Mouse (Mus musculus) embryo, embryonic 10.5 days (tissue): Measurements from ENCODE around the gene Cdkl3.
A peak's percentile ranks its signal among the peaks of the same experiment; 100 is the strongest.

Source experiments
- DNase-seq: peaks from one replicate; pipeline ENCODE4 v3.0.0-alpha.2; 2015; ENCODE audit warnings: low spot score

Gene Cdkl3

DNA sequence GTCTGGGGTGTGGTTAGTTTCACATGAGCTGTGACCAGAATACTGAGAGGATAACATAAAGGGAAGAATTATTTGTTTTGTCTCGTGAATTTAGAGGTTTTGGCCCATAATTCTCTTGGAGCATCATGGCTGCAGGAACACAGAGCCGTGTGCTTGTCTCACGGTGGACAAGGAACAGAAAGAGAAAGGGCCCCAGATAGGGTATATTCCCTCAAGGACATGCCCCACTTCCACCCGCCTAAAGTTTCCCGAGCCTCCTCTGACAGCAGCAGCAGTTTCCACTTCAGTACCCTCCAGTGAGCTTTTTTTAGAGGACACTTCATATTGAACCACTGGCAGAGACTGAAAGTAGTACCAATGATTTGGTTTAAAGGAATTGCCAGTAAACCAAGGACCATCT lies 7.5 kb downstream of the Cdkl3 start:
- no peak for DNase-seq

DNA sequence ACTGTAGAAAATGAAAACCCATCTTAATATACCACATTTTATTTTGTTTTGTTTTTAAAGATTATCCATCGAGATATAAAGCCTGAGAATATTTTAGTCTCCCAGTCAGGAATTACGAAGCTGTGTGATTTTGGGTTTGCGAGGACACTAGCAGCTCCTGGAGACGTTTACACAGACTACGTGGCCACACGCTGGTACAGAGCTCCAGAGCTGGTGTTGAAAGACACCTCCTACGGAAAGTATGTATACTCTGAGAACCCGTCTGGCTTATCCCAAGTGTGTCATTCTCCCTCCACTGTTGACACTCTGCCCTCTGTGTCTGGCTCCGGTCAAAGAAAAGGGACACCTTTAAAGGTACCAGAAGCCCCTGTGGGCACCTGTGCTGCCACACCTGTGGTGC lies 14.2 kb downstream of the Cdkl3 start:
- no peak for DNase-seq

DNA sequence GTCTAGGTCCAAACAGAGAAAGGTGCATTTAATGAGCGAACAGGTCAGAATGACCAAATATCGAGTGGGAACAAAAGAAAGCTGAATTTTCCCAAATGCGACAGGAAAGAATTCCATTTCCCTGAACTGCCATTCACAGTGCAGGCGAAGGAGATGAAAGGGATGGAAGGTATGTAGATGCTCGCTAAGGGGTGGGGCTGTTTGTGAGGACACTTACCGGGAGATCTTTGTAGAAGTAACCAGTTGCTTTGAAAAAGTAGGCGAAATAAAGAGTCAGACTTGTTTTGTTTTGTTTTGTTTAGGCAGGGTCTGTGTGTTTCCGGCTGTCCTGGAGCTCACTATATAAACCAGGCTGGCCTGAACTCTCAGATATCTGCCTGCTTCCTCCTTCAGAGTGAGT lies 28.3 kb downstream of the Cdkl3 start:
- DNase-seq, result no peak

DNA sequence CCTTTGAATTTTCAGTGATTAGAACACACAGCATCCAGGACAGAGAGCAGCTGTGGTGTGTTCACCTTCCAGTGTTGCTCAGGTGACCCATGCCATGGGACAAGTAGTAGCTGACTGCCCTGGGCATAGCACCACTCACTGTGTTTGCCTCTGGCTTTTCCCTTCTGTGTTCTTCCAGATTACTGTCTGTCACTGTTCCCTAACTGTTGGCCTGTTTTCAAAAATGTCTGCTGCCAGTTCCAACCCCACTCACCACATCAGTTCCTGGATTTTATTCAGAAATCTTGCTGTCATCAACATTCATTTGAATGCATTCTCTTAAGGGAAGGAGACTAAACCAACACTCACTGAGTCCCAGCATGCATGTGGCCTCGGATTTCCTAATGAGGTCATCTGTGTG lies 29.9 kb downstream of the Cdkl3 start:
- no peak for DNase-seq

DNA sequence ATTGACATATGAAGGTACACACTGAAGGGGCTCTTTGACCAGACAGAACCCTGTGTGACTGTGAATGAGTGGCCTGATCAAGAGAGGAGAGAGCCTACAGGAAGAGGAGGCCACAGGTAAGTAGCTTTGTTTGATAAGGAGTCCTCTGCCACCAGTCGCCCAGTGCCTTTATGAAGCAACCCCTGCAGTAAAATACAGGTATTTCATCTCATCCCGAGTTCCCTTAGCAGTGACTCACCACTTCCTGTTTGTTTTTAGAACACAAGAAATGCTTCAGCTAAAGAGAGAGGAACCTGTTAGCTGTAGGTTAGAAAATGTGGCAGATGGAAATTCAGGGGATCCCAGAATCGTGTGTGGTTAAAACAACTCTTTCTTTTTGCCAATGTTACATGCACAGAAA lies 31.9 kb downstream of the Cdkl3 start:
- no peak for DNase-seq

DNA sequence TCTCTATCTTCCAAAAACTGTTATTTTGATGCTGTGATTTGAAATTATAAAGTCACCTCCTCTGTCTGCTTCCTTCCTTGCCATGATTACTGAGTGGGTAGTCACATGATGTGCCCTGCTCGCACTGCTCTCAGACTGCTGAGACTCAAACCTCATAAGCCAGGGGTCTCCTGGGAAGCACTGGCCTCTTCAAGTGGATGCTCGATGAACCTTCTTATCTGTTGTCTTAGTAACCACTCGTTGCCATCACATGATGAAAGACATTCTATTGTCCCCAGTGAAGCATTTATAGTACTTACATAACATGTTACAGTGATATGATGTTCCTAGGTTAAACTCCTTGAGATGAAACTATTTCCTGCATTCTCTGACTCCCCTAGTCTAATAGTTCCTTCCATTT lies 33.6 kb downstream of the Cdkl3 start:
- no peak for DNase-seq

DNA sequence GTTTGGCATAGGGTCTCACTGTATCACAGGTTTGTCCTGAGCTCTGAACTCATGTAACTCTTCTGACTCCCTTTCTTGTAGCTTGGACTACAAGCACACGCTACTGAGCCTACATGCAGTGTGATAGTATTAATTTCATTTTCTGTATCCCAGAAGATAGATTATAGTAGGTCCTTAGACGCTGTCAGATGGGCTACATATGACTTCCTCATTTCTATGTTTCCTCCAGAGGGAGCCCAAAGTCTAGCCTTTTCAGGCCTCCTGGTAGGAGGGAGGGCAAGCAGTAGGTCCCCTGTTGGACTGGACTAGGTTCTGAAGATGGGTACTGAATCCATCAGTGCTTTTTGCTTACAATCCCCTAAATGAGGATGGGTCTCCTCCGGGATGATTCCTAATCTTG lies 39.2 kb downstream of the Cdkl3 start:
- DNase-seq, result no peak

DNA sequence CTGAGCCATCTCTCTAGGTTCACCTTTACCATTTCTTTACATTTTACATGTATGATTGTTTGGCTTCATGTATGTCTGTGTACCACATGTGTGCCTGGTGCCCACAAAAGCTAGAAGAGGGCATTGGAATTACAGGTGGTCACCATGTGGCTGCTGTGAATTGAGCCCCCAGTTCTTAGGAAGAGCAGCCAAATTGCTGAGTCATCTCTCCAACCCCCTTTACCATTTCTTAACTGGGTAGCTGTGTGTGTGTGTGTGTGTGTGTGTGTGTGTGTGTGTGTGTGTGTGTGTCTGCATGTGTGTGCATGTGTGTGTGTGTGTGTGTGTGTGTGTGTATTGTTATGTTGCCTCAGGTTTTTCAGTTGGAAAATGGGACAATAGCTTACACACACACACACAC lies 40.1 kb downstream of the Cdkl3 start:
- DNase-seq, result no peak

DNA sequence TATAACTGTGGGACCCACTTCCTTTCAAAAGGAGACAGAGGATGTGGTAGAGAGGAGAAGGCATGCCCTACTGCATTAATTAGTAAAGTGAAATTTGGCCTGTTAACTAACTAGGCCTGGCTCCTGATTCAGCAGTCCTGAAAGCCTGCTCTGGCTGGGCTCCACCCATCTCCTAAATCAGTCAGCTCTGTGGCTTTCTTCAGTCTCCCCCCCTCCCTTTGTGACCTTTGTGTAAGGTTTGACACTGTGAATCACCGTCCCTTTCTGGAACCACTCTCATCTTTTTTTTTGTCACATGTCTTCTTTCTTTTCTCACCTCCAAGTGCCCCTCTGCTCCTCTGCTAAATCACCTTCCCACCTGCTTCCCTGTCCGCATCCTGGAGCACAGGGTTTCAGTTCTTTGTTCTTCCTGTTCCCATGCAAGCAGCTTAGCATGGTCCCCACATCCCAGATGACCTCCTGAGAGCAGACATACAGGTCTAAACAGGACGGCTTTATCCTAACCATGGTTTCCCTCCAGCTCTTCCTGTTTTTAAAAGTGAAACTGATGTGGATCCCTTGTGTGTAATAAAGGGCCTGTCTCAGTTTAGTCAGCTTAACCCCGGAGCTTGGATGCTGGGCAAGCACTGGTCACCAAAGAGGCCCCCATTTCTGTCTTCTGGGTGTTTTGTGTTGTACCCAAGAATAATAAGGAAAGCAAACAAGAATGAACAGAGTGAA lies 42.6 kb downstream of the Cdkl3 start:
- peak; percentile 14 for DNase-seq

DNA sequence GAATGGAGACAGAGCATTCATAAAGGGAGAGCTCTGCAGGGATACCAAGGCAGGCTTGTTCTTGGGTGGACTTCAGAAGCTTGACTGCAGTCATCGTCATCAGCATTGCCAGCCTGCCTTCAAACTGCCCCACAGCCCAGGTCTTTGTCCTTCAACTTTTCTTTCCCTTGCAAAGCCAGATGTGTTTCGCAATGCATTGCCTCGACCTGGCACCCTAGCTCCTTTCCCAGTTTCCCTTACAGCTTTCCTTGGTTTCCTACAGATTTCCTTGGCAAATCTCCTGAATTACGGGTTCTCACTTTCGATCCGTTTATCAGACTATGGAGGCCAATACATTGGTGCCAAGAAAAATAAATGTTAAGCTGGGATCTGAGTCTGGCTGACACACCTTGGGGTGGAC lies 49.4 kb downstream of the Cdkl3 start:
- DNase-seq, result no peak

DNA sequence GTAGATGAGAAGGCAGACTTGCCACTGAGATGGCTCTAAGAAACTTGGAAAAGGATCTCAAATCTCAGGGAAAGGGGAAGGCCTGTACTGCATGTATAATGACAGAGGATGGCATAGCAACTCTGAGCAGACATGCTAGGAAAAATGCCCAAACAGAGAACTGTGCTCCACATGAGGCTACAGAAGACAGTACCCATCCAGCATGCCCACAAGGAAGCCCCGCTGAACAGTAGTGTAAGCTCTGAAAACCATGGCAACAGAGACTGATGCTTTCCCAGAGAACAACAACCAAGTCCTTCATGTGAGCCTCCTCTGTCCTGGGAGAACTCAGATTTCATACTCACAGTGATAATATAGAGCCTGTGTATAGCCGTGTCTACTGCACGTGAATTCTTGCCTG lies 50.7 kb downstream of the Cdkl3 start:
- DNase-seq, result no peak

DNA sequence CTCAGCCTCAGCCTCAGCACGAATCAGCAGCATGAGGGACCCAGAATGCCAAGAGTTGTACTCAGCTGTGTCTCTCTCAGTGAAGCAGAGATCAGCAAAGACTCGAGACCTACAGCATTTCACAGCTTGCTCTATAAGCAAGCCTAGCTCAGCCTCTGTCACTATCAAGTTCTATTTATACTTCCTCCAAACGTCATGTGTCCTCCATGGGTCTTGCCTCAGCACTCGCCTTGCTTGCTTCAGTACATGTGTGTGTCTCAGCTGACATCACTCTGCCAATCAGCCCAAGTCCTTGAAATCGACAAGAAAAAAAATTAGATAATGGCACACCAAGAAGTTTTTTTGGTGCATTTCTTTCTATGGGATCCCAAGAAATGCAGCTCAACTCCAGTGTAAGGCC lies 52.2 kb downstream of the Cdkl3 start:
- no peak for DNase-seq

DNA sequence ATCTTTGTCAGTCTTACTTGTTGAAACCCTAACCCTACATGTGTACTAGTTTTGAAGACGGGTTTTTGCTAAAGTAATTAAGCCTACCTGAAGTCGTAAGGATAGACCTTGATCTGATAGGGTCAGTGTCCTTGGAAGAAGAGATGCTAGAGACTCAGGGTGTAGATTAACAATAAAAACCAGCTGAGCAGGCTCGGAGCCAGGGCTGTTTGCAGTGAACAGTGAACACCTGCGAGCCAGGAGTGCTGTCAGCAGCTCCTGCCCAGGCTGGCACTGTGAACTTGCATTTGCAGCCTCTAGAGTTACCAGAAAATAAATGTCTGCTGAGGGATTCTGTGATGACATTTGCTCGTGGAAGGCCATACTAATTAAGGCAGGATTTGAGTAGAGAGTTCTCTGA lies 55.0 kb downstream of the Cdkl3 start:
- DNase-seq, result no peak

DNA sequence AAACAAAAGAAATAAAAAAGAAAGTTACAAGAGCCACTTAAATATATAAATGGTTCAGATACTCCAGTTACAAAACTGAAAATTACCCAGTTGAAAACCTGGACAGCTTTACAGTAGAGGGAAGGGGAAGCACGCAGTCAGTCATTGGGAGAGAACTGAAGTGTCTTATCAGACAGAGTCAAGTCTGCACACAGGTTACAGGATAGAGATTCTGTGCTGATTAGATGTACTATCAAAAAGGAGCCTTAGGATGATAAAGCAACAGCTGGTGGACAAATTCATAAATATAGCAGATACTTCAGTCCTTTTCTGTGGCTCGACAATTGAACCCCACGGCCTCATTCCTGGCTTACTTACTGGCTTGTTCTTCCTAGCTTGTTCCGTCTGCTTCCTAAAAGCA lies 56.3 kb downstream of the Cdkl3 start:
- no peak for DNase-seq

DNA sequence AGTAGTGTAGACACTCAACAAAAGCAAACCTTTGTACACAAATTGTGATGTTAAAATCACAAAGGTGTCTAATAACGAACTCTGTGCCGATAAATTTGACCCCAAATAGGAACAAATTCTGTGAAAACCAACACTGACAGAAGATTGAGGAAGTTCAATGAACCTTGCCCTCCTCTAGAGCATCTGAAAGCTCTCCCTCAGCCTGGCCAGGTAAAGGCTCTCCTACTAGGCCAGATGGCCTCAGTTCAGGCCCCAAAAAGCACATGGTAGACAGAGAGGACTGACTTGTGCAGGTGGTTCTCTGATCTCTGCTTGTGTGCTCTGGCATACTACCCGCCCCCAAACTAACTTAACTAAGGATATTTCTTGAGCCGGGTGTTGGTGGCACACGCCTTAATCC lies 58.4 kb downstream of the Cdkl3 start:
- no peak for DNase-seq

DNA sequence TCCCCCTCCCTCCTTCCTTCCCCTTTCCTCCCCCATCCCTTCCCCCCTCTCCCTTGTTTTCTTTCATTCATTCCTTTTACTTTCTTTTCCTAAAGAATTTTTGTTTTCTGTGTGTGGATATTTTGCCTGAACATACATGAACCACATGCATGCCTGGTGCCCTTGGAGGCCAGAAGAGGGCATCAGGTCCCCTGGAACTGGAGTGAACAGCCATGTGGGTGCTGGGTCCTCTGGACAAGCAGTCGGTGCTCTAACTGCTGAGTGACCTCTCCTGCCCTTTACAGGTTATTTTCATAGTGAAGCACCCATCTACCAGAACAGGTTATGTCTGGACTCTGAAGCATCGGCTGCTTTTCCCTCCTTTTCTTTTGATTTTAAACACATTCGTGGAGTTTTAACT lies 60.4 kb downstream of the Cdkl3 start:
- DNase-seq, result peak; percentile 22

DNA sequence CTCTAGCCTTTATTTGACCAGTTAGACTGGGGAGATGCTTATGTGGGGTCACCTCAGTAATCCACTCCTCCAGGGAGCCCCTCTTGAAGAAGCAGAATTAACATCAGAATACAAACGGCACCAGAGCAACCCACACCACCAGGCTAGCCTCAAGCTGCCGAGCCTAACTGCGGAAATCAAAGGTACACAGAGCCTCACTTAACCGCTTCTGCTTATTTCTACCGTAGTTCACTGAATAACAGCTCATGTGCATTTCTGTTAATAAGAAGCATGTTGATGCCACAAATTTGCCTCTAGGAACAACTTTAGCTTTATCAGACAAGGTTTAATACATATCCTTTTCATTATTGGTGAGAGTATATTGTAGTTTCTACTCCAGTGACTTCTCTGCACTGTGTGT lies 61.8 kb downstream of the Cdkl3 start:
- peak; percentile 25 for DNase-seq

DNA sequence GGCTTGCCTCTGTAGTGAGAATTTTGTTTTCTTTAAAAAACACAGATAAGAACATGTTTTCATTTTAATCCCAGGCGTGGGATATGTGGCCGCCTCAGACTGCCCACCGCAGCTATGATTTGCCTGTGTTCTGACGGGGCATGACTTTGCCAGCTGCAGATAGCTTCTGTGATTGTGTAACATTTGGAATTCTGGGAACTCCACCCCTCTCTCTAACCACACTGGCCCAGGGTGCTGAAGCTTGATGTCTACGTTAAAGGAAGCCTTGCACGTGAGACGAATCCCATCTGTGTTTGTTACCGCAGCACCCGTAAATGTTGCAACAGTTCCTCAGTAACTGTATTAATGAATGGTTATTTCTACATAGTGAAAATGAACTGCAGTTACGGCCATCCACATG lies 67.7 kb downstream of the Cdkl3 start:
- no peak for DNase-seq

DNA sequence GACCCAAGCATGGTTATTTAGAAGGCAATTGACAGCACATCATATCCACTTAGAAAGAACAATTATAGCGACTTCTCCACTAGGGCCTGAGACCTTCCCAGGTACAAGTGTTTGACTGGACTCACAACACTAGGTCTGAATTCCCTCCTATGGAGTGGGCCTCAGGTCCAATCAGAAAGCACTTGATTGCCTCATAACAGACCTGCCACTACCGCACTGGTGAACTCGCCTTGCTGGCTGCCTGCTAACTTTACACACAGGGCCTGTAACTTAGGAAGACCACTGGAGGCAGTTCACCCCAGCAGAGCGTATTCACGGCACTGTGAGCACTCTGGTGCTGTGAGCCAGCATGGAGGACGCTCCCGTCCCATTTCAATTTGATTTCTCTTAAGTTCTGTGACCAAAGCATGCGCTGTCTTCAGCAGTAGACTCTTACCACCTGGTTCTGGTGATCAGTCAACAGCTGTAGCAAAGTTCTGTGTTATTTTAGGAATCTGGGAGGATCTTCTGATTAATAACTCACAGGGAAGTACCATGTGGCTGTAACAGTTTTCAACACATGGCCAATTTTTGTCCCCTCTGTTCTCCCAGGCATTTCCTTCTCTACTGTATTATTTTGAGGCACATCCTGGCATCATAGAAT lies 69.6 kb downstream of the Cdkl3 start:
- no peak for DNase-seq

DNA sequence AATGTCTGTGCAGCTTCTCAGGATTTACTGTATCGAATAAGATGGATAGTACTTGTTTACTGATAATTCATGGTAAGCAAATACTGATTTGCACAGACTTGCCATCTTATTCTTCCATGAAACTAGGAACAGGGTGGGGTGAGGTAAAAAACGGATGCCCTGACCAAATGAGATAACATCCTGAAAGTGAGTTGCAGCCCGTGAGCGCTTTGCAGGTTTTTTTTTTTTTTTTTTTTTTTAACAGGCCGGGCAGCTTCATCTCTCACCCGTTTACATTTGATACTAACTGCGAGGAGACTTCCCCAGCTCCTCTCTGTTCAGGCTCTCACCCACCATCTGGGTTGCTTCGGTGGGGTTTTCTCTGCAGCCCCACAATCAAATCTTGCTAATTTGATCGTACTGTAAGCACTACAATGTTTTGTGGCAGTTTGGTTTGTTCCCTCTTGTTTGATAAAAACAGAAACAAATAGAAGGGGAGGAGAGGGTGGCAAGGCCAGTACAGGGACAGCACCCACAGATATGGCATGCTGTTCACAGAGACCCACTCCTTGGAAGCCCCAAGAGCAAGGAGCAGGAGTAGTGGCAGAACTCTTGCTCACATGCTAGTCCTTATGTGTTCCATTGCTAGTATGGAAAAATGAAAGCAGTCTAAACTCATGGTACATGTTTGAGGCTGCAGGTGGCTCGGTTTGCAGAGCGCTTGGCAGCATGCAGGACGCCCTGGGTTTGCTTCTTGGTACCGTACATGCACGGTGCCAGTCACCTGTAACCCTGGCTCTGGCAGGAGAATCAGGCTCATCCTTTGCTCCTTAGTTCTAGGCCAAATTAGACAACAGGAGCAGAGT lies 70.8 kb downstream of the Cdkl3 start:
- no peak for DNase-seq

DNA sequence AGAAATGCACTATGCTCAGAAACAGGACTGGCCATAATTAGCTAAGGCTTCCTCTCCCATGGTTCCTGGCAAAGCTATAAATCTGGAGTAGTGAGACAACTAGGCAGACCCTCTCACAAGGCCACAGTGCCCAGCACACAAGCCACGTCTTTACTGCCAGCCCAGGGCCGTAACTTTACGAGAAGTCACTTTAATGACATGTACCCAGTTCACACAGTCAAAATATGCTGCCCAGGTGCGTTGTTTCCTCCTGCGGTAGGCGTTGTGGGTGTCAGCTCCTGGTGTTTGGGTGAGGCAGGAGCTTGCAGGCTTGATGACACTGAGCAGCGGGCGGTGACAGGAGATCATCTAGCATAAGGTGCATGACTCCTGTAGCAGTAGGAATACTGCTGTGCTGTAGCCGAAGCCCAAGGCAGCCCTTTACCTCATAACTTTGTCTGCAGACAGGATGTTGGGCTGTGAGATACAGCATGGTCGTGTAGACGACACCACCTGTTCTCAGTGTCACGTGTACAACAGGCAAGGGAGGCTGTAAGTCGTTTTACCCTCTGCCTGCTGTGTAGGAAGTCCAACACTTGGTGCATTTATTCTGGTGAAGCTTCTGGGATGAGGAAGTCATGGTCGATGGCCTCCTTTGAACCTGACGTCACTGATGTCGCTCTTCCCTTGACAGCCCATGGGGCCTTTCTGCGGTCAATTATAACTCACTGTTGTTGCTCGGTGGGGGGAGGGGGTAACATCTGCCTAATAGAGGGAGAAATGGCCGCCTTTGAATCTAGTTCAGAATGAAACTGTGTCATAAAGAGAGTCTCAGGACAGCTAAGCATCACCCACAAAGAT lies 72.0 kb downstream of the Cdkl3 start:
- no peak for DNase-seq

DNA sequence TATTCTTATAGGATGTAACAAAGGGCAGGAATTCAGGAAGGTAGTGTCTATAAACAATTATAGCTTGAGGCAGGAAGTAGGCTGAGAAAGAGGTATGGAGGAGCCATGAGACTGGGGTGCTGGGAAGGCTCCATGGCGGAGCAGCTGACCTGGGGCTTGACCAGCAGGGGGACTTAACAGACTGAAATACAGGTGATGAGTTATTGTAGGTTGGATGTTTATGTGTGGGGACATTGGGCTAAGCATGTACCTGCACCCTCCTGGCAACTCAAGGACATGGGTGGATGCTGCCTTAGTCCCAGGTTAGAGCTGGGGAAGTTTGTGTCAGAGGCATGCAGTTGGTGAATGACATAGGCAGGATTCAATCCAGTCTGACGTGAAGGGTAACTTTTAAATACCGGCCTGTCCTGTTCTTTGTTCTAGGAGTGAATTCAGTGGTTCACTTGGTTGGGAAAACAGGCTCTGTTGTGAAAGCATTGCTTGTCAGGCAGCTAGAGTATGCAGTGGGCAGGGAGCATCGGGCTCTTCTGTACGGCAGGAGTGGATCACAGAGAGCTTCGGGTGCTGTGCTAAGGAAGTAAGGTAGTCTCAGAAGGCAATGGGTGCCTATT lies 72.8 kb downstream of the Cdkl3 start:
- DNase-seq, result no peak
